Mouse (Mus musculus): ENCODE data around the gene Rabl2. TPM values are rescaled to one million over a fixed set of nuclear protein-coding genes. Genes with fewer than 3 reads are reported as not detected.

The Rabl2 gene
- 12.0 and 12.3 TPM in 2 replicates for polyA plus RNA-seq (2012; ENCODE audit: insufficient read depth, insufficient read length, missing spikeins)

DNA sequence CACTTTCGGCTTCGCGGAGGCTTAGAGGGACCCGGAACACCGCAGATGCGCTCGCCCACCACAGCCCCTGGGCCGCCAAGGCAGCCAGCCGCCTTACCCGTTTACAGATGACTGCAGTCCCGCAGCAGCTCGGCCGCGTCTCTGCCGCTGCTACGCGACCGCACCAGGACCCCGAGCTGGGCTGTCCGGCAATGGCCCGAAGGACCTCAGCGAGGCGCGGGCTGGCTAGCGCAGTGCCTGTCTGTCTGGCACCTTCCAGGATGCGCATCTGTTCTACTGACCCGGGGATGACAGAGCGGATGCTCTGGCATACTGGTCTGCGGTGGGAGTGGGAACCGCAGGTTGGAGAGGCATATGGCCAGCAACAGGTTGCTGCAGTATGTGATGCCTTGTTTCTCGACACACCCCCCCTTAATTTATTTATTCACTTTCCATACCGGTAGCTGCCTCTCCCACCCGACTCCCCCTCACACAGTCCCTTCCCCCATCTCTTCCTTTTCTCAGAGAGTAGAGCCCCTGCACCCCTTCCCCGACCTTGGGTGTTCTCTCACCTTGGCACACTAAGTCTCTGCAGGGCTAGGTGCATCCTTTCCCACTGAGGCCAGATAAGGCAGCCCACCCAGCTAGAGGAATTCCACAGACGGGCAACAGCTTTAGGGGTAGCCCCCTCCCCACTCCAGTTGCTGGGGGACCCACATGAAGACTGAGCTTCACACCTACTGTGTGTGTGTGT, at the start of gene Rabl2:
TSS of gene Rabl2 (minus strand) at position 201 of the 733 bp plus-strand sequence.
- Histone ChIP-seq H3K4me1 (ENCODE audit: control insufficient read depth, insufficient read depth, low read length) (peaks cover 5% of the 10 kb centered on the region), H3K27ac (ENCODE audit: insufficient read depth, low read depth, low read length) (no peak within 1 kb of the TSS), H3K4me3 (ENCODE audit: insufficient read depth, low read length) (peak within 1 kb of the TSS; percentile 72)
- TF ChIP-seq POLR2A (IDR thresholded peaks at IDR 0.05; ENCODE audit: borderline replicate concordance, low read depth, low read length) (no peak), CTCF (IDR thresholded peaks at IDR 0.05; ENCODE audit: low read depth, low read length) (no peak)

DNA sequence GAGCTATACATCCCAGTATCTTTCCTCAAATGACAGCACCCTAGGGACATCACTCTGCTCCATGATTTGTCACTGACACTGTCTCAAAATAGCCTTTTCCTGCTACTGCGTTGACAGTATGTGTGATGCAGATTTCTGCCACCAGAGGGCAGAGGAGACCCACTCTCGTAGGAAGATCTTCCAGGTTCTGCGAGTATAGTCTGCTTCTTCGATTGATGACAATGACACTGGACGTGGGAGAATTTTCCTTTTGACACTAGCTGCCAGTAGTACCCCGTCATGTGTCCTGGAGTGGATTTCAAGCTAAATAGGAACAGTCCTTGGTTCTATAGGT, 31.9 kb upstream of the Rabl2 start:
- H3K4me3 ChIP-seq (ENCODE audit: insufficient read depth, low read length): no peak overlapping the region
- H3K4me1 ChIP-seq (ENCODE audit: control insufficient read depth, insufficient read depth, low read length): no peaks in the 10 kb centered on the region
- no peak overlapping the region for H3K27ac ChIP-seq (ENCODE audit: insufficient read depth, low read depth, low read length)
- TF ChIP-seq POLR2A (IDR thresholded peaks at IDR 0.05; ENCODE audit: borderline replicate concordance, low read depth, low read length) (no peak), CTCF (IDR thresholded peaks at IDR 0.05; ENCODE audit: low read depth, low read length) (no peak)

DNA sequence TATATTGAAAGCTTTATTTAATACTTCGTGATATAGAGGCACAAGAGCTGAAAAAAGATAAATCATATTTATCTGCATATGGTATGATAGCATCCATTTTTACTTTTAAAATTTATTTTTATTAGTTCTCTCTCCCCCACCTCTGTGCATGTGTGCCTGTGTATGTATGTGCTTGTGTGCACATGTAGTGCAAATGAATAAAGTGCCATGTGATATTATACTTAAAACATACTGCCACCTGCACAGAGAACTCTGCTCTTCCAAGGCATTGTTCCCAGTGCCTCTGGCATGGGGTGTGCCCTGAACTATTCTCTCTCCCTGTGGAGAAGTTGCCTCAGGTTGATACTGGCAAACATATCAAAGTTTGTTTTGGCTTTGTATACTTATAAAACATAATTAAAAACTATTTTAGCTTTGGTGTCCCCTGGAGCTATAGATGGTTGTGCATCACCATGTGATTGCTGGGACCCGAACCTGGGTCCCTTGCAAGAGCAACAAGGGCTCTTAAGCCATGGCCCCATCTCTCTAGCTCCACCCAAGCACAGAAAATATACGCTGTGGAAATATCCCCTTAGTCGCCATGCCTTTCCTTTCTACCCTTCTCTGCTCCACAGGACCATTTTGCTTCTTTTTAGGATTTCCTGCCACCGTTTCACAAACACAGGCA, 31.4 kb upstream of the Rabl2 start:
- no peak for TF ChIP-seq POLR2A (IDR thresholded peaks at IDR 0.05; ENCODE audit: borderline replicate concordance, low read depth, low read length)
- TF ChIP-seq CTCF (IDR thresholded peaks at IDR 0.05; ENCODE audit: low read depth, low read length): 0 out of 2 replicates have a peak, but pooled peaks have one; percentile 12
- H3K27ac ChIP-seq (ENCODE audit: insufficient read depth, low read depth, low read length): no peak overlapping the region

DNA sequence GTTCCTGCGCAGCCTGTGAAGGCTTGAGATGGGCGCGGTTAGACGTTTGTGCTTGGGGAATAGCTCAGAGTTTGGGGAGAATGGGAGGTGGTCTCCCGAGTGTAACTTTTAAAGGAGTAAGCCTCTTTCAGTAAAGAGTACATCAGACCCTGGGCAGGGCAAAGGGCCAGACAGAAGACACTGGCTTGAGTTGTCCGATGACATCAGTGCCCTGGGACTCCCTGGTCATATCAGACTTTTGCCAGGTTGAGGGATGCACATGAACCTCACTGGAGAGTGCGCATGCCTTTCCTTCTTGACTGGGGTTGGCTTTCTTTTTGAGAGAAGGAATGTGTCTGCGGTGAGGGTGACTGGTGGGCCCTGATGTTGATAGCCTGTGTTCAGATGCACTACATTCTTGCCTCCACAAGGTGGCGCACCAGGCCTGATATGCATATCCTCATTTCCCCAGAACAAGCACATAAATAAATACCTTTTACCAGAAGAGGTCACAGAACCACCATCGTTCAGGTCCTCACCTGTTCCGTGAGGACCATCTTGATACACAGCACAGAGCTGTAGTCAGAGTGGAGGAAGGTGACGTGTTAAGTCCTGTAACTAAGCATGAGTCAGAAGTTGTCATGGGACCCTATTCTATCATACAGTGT, 30.7 kb upstream of the Rabl2 start:
- H3K4me3 ChIP-seq (ENCODE audit: insufficient read depth, low read length): no peak overlapping the region
- no peak overlapping the region for H3K27ac ChIP-seq (ENCODE audit: insufficient read depth, low read depth, low read length)
- TF ChIP-seq CTCF (IDR thresholded peaks at IDR 0.05; ENCODE audit: low read depth, low read length) (peak; percentile 69; the same call in 1 of the 2 replicates), POLR2A (IDR thresholded peaks at IDR 0.05; ENCODE audit: borderline replicate concordance, low read depth, low read length) (no peak)
- H3K4me1 ChIP-seq (ENCODE audit: control insufficient read depth, insufficient read depth, low read length): no peaks in the 10 kb centered on the region

More for the DNA sequence above, 31.4 kb upstream of the Rabl2 start:
- Histone ChIP-seq H3K4me1 (ENCODE audit: control insufficient read depth, insufficient read depth, low read length) (no peaks in the 10 kb centered on the region), H3K4me3 (ENCODE audit: insufficient read depth, low read length) (no peak overlapping the region)

DNA sequence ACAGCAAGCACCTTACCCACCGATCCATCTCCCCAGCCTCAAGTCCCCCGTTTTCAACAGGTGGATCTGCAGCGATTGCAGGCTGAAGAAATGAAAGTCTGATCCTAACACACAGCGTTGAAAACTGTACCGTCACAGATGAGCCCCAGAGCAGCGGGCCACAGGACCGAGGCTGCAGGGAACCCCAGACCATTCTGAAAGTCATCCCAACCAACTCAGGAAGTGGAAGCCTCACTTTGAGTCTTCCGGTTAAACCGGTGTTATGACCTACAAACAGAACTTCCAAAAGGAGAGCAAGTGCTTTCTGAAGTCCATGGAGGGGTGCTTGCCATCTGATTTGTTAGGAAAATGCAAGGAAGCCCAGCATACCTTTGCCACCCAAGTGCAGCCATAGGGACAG, 16.2 kb upstream of the Rabl2 start:
- no peak overlapping the region for H3K27ac ChIP-seq (ENCODE audit: insufficient read depth, low read depth, low read length)

DNA sequence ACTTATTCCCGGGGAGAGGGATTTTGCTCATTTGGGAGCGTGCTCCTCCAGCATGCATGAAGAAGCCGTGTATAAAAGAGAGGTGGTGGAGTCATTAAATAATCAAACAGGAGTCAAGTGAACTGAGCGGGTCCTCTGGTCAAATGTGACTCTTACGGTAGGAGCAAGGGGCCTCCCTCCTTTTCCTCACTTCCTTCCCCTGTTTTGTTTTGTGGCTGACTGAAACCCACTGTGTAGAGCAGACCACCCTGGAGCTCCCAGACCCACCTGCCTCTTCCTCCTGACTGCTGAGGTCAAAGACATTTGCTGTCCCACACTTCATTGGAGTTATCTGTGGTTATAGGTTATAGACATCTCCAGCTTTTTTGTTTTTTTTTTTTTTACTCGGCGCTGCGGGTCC, 15.8 kb upstream of the Rabl2 start:
- no peak for TF ChIP-seq CTCF (IDR thresholded peaks at IDR 0.05; ENCODE audit: low read depth, low read length)
- no peak for TF ChIP-seq POLR2A (IDR thresholded peaks at IDR 0.05; ENCODE audit: borderline replicate concordance, low read depth, low read length)
- peak overlapping the region; percentile 42 for H3K4me3 ChIP-seq (ENCODE audit: insufficient read depth, low read length)
- no peaks in the 10 kb centered on the region; the same call in 1 of the 2 replicates for H3K4me1 ChIP-seq (ENCODE audit: control insufficient read depth, insufficient read depth, low read length)
- no peak overlapping the region for H3K27ac ChIP-seq (ENCODE audit: insufficient read depth, low read depth, low read length)

More for the DNA sequence above, 16.2 kb upstream of the Rabl2 start:
- Histone ChIP-seq H3K4me1 (ENCODE audit: control insufficient read depth, insufficient read depth, low read length) (no peaks in the 10 kb centered on the region; the same call in 1 of the 2 replicates), H3K4me3 (ENCODE audit: insufficient read depth, low read length) (peak overlapping the region; percentile 42)
- TF ChIP-seq CTCF (IDR thresholded peaks at IDR 0.05; ENCODE audit: low read depth, low read length) (no peak), POLR2A (IDR thresholded peaks at IDR 0.05; ENCODE audit: borderline replicate concordance, low read depth, low read length) (no peak)

DNA sequence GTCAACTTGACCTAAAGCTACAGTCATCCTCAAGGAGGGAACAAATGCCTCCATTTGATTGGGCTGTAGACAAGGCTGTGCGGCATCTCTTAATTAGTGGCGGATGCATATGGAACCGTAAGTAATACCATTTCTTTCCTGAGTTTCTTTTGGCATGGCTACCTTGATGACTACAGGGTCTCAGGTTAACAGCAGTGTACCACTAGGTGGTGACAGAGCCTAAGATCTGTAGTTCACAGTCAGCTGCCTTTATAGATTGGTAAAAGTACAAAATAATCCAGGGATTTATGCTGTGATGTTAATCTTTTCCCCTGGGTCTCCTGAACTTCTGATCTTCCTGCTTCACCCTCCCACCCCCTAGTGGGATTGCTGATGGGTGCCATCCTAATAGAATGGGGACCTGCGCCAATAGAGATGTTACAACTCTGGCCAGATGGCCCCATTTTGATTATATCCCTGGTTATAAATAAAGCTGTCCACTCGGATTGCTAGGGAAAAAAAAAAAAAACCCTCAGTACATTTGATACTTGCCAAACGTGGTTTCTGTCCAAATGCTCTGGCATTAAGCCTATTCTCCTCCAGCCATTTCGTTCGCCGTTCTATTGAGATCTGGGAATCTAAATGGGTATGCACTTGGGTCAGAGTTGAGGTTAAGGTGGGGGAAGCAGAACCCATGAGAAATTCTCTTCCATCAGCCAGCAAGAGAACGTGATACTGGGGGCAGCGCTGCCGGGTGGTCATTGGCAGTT, 14.3 kb upstream of the Rabl2 start:
- Histone ChIP-seq H3K4me1 (ENCODE audit: control insufficient read depth, insufficient read depth, low read length) (no peaks in the 10 kb centered on the region; the same call in 1 of the 2 replicates), H3K4me3 (ENCODE audit: insufficient read depth, low read length) (no peak overlapping the region), H3K27ac (ENCODE audit: insufficient read depth, low read depth, low read length) (no peak overlapping the region)
- no peak for TF ChIP-seq CTCF (IDR thresholded peaks at IDR 0.05; ENCODE audit: low read depth, low read length)
- no peak for TF ChIP-seq POLR2A (IDR thresholded peaks at IDR 0.05; ENCODE audit: borderline replicate concordance, low read depth, low read length)

DNA sequence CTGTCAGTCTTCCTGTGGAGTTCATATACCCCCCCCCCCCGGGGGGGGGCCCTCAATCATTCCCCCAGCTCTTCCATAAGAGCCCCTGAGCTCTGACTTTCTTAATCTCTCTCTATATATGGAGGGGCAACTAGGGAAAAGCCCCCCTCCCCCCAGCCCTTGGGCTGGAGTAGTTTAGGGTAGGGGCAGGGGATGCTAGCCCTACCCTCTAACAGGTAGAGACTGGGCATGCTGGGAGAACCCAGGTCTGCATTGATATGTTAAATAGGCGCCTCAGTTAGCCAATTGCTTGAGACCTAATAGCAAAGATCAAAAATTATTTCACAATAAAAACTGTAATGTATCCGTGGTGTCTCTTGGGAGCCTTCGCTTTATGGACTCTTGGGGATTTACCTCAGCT, 825 bp upstream of the Rabl2 start:
- no peak for TF ChIP-seq POLR2A (IDR thresholded peaks at IDR 0.05; ENCODE audit: borderline replicate concordance, low read depth, low read length)
- TF ChIP-seq CTCF (IDR thresholded peaks at IDR 0.05; ENCODE audit: low read depth, low read length): no peak
- Histone ChIP-seq H3K4me3 (ENCODE audit: insufficient read depth, low read length) (no peak overlapping the region), H3K4me1 (ENCODE audit: control insufficient read depth, insufficient read depth, low read length) (peaks cover 5% of the 10 kb centered on the region), H3K27ac (ENCODE audit: insufficient read depth, low read depth, low read length) (no peak overlapping the region)

DNA sequence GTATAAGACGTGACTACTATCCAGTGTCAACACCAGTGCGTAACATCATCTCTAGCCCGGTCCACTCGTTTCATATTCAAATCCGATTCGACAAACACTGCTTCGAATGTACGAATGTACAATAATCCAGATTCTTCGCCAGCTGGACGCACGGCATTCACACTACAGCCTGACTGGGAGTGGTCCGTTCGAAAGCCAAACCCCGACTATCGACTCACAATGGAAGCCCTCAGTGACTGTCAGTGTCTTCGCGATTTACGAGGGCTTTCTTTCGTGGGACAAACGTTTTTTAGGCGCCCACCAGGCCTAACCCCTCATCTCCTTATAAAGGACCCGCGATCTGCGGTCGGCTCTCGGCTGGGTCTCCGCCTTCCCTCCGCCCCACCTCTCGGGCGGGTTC, 406 bp downstream of the Rabl2 start:
- Histone ChIP-seq H3K4me1 (ENCODE audit: control insufficient read depth, insufficient read depth, low read length) (peaks cover 5% of the 10 kb centered on the region), H3K27ac (ENCODE audit: insufficient read depth, low read depth, low read length) (no peak overlapping the region), H3K4me3 (ENCODE audit: insufficient read depth, low read length) (peak overlapping the region; percentile 72)
- TF ChIP-seq POLR2A (IDR thresholded peaks at IDR 0.05; ENCODE audit: borderline replicate concordance, low read depth, low read length): no peak
- no peak for TF ChIP-seq CTCF (IDR thresholded peaks at IDR 0.05; ENCODE audit: low read depth, low read length)

All from bone marrow macrophage, adult 2 months (primary cell).